Mouse (Mus musculus) adrenal gland, postnatal 10 days (tissue): ENCODE data around the gene Dpy19l1. TPM values are rescaled to one million over a fixed set of nuclear protein-coding genes. Genes with fewer than 3 reads are reported as not detected.

Experiments used
- total RNA-seq, 2 experiments: library from RNA; stranded (reverse); gene quantifications; 2 replicates each; pipeline ENCODE4 v1.2.3; 2021

The Dpy19l1 gene
- total RNA-seq, 2 experiments from 2014 or later, result 31.8 to 40.8 TPM

Other genes starting within 250 kb of the Dpy19l1 start
- gene Cypt4, start 122.1 kb upstream of the Dpy19l1 start, total RNA-seq, result not detected
- under 1 TPM in 1 of 2 experiments, not detected in 1; 0.09 TPM for gene Dpy19l2, start 193.2 kb upstream of the Dpy19l1 start, total RNA-seq